Mouse (Mus musculus) liver, embryonic 16.5 days (tissue): ENCODE results near the gene Abl2. TPM values are rescaled to one million over a fixed set of nuclear protein-coding genes. Genes with fewer than 3 reads are reported as not detected.

Experiments
- ATAC-seq: fragments of 200-750 bp; cut with Nextera tagmentation; 2 replicates; pipeline ENCODE4 v1.8.0; 2017; ENCODE audit warnings: low read depth, mild to moderate bottlenecking, moderate number of reproducible peaks, moderate library complexity
- H3K27ac ChIP-seq: fragments of 300-500 bp; sonication (generic); 2 replicates; pipeline ENCODE4 v1.5.1; 2014; ENCODE audit warnings: mild to moderate bottlenecking, low read length
- H3K27me3 ChIP-seq: fragments of 300-500 bp; sonication (generic); 2 replicates; pipeline ENCODE4 v1.6.1; 2014; ENCODE audit warnings: low read depth, low read length, mixed read lengths; ENCODE audit not compliant: control insufficient read depth, insufficient read depth
- H3K36me3 ChIP-seq: fragments of 300-500 bp; sonication (generic); 2 replicates; pipeline ENCODE4 v1.6.1; 2014; ENCODE audit warnings: mild to moderate bottlenecking; ENCODE audit not compliant: control insufficient read depth, insufficient read depth
- H3K4me1 ChIP-seq: fragments of 300-500 bp; sonication (generic); 2 replicates; pipeline ENCODE4 v1.6.1; 2014; ENCODE audit warnings: low read depth, low read length, mixed read lengths; ENCODE audit not compliant: control insufficient read depth
- H3K4me2 ChIP-seq: fragments of 300-500 bp; sonication (generic); 2 replicates; pipeline ENCODE4 v1.6.1; 2014; ENCODE audit warnings: low read depth, low read length, mixed read lengths
- H3K4me3 ChIP-seq: fragments of 300-500 bp; sonication (generic); 2 replicates; pipeline ENCODE4 v1.5.1; 2014; ENCODE audit warnings: low read depth, mild to moderate bottlenecking, low read length
- H3K9ac ChIP-seq: fragments of 300-500 bp; sonication (generic); 2 replicates; pipeline ENCODE4 v1.6.1; 2014; ENCODE audit warnings: low read depth, low read length
- H3K9me3 ChIP-seq: fragments of 300-500 bp; sonication (generic); replicated peaks from 2 replicates; pipeline ENCODE4 v1.6.1; 2016; ENCODE audit warnings: low read length; ENCODE audit not compliant: control insufficient read depth
- WGBS: fragments of 180-500 bp; shearing (Covaris S2); extraction: QIAGEN DNeasy Blood & Tissue Kit; methylation state at CpG from one replicate; pipeline ENCODE4 v1.1.7; 2014; ENCODE audit not compliant: insufficient replicate concordance; 5-methylcytosine and 5-hydroxymethylcytosine counted together
- polyA plus RNA-seq: library from polyadenylated mRNA; unstranded; fragments of >200 nt; fragmentation: Nextera tagmentation; extraction: Ambion mirVana; gene quantifications from 2 replicates; pipeline ENCODE4 v1.2.1, GENCODE M21; 2015

The Abl2 gene
- polyA plus RNA-seq, 1 experiment from 2014 or later, result 0.87 TPM

GRCm38 (mm10) chr1:156667141-156667926, 108.7 kb downstream of the Abl2 start:
- no peak overlapping the region for H3K27ac ChIP-seq
- no peak overlapping the region for H3K4me3 ChIP-seq
- peaks cover 2% of the 10 kb centered on the region; the same call in 1 of the 2 replicates for H3K4me1 ChIP-seq
- H3K9ac ChIP-seq, result no peak overlapping the region
- no peaks in the 10 kb centered on the region for H3K36me3 ChIP-seq
- no peak overlapping the region for H3K4me2 ChIP-seq
- ATAC-seq, result peak; percentile 27; the same call in 1 of the 2 replicates
- WGBS, result 64% methylated on average over 23 of the region's 23 CpGs
- H3K27me3 ChIP-seq, result no peaks in the 10 kb centered on the region
- H3K9me3 ChIP-seq, result no peaks in the 10 kb centered on the region

GRCm38 (mm10) chr1:156668602-156669001, 110.0 kb downstream of the Abl2 start:
- Histone ChIP-seq H3K9me3 (no peaks in the 10 kb centered on the region), H3K4me3 (no peak overlapping the region), H3K9ac (no peak overlapping the region), H3K36me3 (no peaks in the 10 kb centered on the region), H3K27me3 (no peaks in the 10 kb centered on the region), H3K4me2 (no peak overlapping the region), H3K27ac (no peak overlapping the region), H3K4me1 (peaks cover 6% of the 10 kb centered on the region)
- ATAC-seq, result no peak
- WGBS, result 47% methylated on average over 5 of the region's 5 CpGs

- no peak for ATAC-seq
Measured at GRCm38 (mm10) chr1:156669208-156669983, 110.8 kb downstream of the Abl2 start.

GRCm38 (mm10) chr1:156671921-156672320, 113.3 kb downstream of the Abl2 start:
- Histone ChIP-seq H3K9me3 (no peaks in the 10 kb centered on the region), H3K9ac (no peak overlapping the region), H3K27me3 (no peaks in the 10 kb centered on the region; the same call in 1 of the 2 replicates), H3K4me1 (peaks cover 11% of the 10 kb centered on the region), H3K36me3 (no peaks in the 10 kb centered on the region), H3K4me2 (no peak overlapping the region), H3K4me3 (no peak overlapping the region), H3K27ac (no peak overlapping the region)
- 70% methylated on average over 3 of the region's 3 CpGs for WGBS
- no peak for ATAC-seq

More at GRCm38 (mm10) chr1:156669208-156669983, 110.8 kb downstream of the Abl2 start:
- no peak overlapping the region for H3K4me2 ChIP-seq
- H3K36me3 ChIP-seq, result no peaks in the 10 kb centered on the region
- 67% methylated on average over 11 of the region's 11 CpGs for WGBS
- no peaks in the 10 kb centered on the region; the same call in 1 of the 2 replicates for H3K27me3 ChIP-seq
- H3K9me3 ChIP-seq, result no peaks in the 10 kb centered on the region
- peaks cover 7% of the 10 kb centered on the region for H3K4me1 ChIP-seq
- no peak overlapping the region for H3K27ac ChIP-seq
- H3K4me3 ChIP-seq, result no peak overlapping the region
- no peak overlapping the region for H3K9ac ChIP-seq

GRCm38 (mm10) chr1:156672720-156673475, 114.3 kb downstream of the Abl2 start:
- Histone ChIP-seq H3K27ac (0 out of 2 replicates have a peak overlapping the region, but pooled peaks have one; percentile 5), H3K27me3 (no peaks in the 10 kb centered on the region; the same call in 1 of the 2 replicates), H3K9me3 (no peaks in the 10 kb centered on the region), H3K4me1 (peaks cover 9% of the 10 kb centered on the region), H3K36me3 (no peaks in the 10 kb centered on the region), H3K4me2 (peak overlapping the region; percentile 90), H3K9ac (peak overlapping the region; percentile 64), H3K4me3 (peak overlapping the region; percentile 68)
- WGBS, result 12% methylated on average over 14 of the region's 14 CpGs
- ATAC-seq, result no peak

GRCm38 (mm10) chr1:156673476-156674194, 115.0 kb downstream of the Abl2 start:
- WGBS, result under 1% methylated on average over 29 of the region's 29 CpGs
- peak overlapping the region; percentile 90 for H3K4me2 ChIP-seq
- H3K9me3 ChIP-seq, result no peaks in the 10 kb centered on the region
- no peaks in the 10 kb centered on the region; the same call in 1 of the 2 replicates for H3K27me3 ChIP-seq
- peaks cover 9% of the 10 kb centered on the region for H3K4me1 ChIP-seq
- H3K9ac ChIP-seq, result peak overlapping the region; percentile 64
- H3K27ac ChIP-seq, result 0 out of 2 replicates have a peak overlapping the region, but pooled peaks have one; percentile 5
- ATAC-seq, result peak; percentile 16; the same call in 1 of the 2 replicates
- H3K4me3 ChIP-seq, result peak overlapping the region; percentile 68
- H3K36me3 ChIP-seq, result no peaks in the 10 kb centered on the region

- Histone ChIP-seq H3K4me2 (peak within 1 kb of the TSS; percentile 90), H3K36me3 (no peaks in the 10 kb centered on the region), H3K4me1 (peaks cover 9% of the 10 kb centered on the region), H3K4me3 (peak within 1 kb of the TSS; percentile 68), H3K9ac (peak within 1 kb of the TSS; percentile 64), H3K27ac (peak within 1 kb of the TSS; percentile 5; the same call in 1 of the 2 replicates), H3K9me3 (no peaks in the 10 kb centered on the region), H3K27me3 (no peaks in the 10 kb centered on the region; the same call in 1 of the 2 replicates)
- WGBS, result 4% methylated on average over 37 of the region's 37 CpGs
- peak; percentile 83 for ATAC-seq
Measured at GRCm38 (mm10) chr1:156674195-156675000, 115.8 kb downstream of the Abl2 start, which contains the start of gene Tor3a. TSS of gene Tor3a (minus strand) at chr1:156674356.
